Mouse (Mus musculus): ENCODE data around the gene Ifih1. TPM values are rescaled to one million over a fixed set of nuclear protein-coding genes. Genes with fewer than 3 reads are reported as not detected.

Gene Ifih1
- polyA plus RNA-seq, 1 experiment: 4.0 TPM

GRCm38 (mm10) chr2:62618934-62619341, 27.1 kb downstream of the Ifih1 start:
- DNase-seq (ENCODE audit: low read depth in 1 of 2, low spot score in 2 of 2): no peak
- H3K36me3 ChIP-seq (ENCODE audit: control insufficient read depth, insufficient read depth, low read length): no peaks in the 10 kb centered on the region
- H3K27me3 ChIP-seq (ENCODE audit: control insufficient read depth, insufficient read depth, low read length): no peaks in the 10 kb centered on the region
- H3K4me3 ChIP-seq (ENCODE audit: extremely low read depth, insufficient read depth, insufficient read length): no peak overlapping the region
- H3K4me1 ChIP-seq (ENCODE audit: control insufficient read depth, insufficient read depth, insufficient read length): no peaks in the 10 kb centered on the region
- H3K27ac ChIP-seq (ENCODE audit: insufficient read depth, low read length): no peak overlapping the region
- 72% methylated on average over 7 of the region's 7 CpGs for WGBS
- TF ChIP-seq POLR2A (IDR thresholded peaks at IDR 0.05; ENCODE audit: low read depth, low read length): no peak
- no peak for TF ChIP-seq CTCF (IDR thresholded peaks at IDR 0.05; ENCODE audit: extremely low read depth, insufficient read depth, insufficient read length, insufficient replicate concordance)

GRCm38 (mm10) chr2:62613133-62613532, 32.9 kb downstream of the Ifih1 start:
- H3K36me3 ChIP-seq (ENCODE audit: control insufficient read depth, insufficient read depth, low read length): peaks cover 1% of the 10 kb centered on the region; the same call in 1 of the 2 replicates

GRCm38 (mm10) chr2:62606205-62606604, 39.9 kb downstream of the Ifih1 start:
- no peak for DNase-seq (ENCODE audit: low read depth in 1 of 2, low spot score in 2 of 2)
- Histone ChIP-seq H3K27ac (ENCODE audit: insufficient read depth, low read length) (no peak overlapping the region), H3K4me3 (ENCODE audit: extremely low read depth, insufficient read depth, insufficient read length) (no peak overlapping the region), H3K27me3 (ENCODE audit: control insufficient read depth, insufficient read depth, low read length) (no peaks in the 10 kb centered on the region), H3K36me3 (ENCODE audit: control insufficient read depth, insufficient read depth, low read length) (peaks cover 3% of the 10 kb centered on the region; the same call in 1 of the 2 replicates), H3K4me1 (ENCODE audit: control insufficient read depth, insufficient read depth, insufficient read length) (no peaks in the 10 kb centered on the region)
- TF ChIP-seq POLR2A (IDR thresholded peaks at IDR 0.05; ENCODE audit: low read depth, low read length): no peak
- TF ChIP-seq CTCF (IDR thresholded peaks at IDR 0.05; ENCODE audit: extremely low read depth, insufficient read depth, insufficient read length, insufficient replicate concordance): no peak
- 55% methylated on average over 16 of the region's 16 CpGs for WGBS

More at GRCm38 (mm10) chr2:62613133-62613532, 32.9 kb downstream of the Ifih1 start:
- DNase-seq (ENCODE audit: low read depth in 1 of 2, low spot score in 2 of 2): no peak
- Histone ChIP-seq H3K27me3 (ENCODE audit: control insufficient read depth, insufficient read depth, low read length) (no peaks in the 10 kb centered on the region), H3K4me3 (ENCODE audit: extremely low read depth, insufficient read depth, insufficient read length) (no peak overlapping the region), H3K4me1 (ENCODE audit: control insufficient read depth, insufficient read depth, insufficient read length) (no peaks in the 10 kb centered on the region), H3K27ac (ENCODE audit: insufficient read depth, low read length) (no peak overlapping the region)
- TF ChIP-seq CTCF (IDR thresholded peaks at IDR 0.05; ENCODE audit: extremely low read depth, insufficient read depth, insufficient read length, insufficient replicate concordance): no peak
- no peak for TF ChIP-seq POLR2A (IDR thresholded peaks at IDR 0.05; ENCODE audit: low read depth, low read length)
- WGBS: 94% methylated on average over 4 of the region's 4 CpGs

- 93% methylated on average over 5 of the region's 5 CpGs for WGBS
- Histone ChIP-seq H3K36me3 (ENCODE audit: control insufficient read depth, insufficient read depth, low read length) (peaks cover 3% of the 10 kb centered on the region; the same call in 1 of the 2 replicates), H3K4me1 (ENCODE audit: control insufficient read depth, insufficient read depth, insufficient read length) (no peaks in the 10 kb centered on the region), H3K4me3 (ENCODE audit: extremely low read depth, insufficient read depth, insufficient read length) (no peak overlapping the region), H3K27ac (ENCODE audit: insufficient read depth, low read length) (no peak overlapping the region), H3K27me3 (ENCODE audit: control insufficient read depth, insufficient read depth, low read length) (no peaks in the 10 kb centered on the region)
- no peak for DNase-seq (ENCODE audit: low read depth in 1 of 2, low spot score in 2 of 2)
- TF ChIP-seq CTCF (IDR thresholded peaks at IDR 0.05; ENCODE audit: extremely low read depth, insufficient read depth, insufficient read length, insufficient replicate concordance): no peak
- no peak for TF ChIP-seq POLR2A (IDR thresholded peaks at IDR 0.05; ENCODE audit: low read depth, low read length)
Measured at GRCm38 (mm10) chr2:62603530-62603929, 42.5 kb downstream of the Ifih1 start.

- no peak for DNase-seq (ENCODE audit: low read depth in 1 of 2, low spot score in 2 of 2)
- no peaks in the 10 kb centered on the region for H3K4me1 ChIP-seq (ENCODE audit: control insufficient read depth, insufficient read depth, insufficient read length)
- WGBS: 95% methylated on average over 5 of the region's 5 CpGs
- H3K27ac ChIP-seq (ENCODE audit: insufficient read depth, low read length): no peak overlapping the region
- no peak overlapping the region for H3K4me3 ChIP-seq (ENCODE audit: extremely low read depth, insufficient read depth, insufficient read length)
- no peaks in the 10 kb centered on the region for H3K27me3 ChIP-seq (ENCODE audit: control insufficient read depth, insufficient read depth, low read length)
- no peaks in the 10 kb centered on the region; the same call in 1 of the 2 replicates for H3K36me3 ChIP-seq (ENCODE audit: control insufficient read depth, insufficient read depth, low read length)
- no peak for TF ChIP-seq CTCF (IDR thresholded peaks at IDR 0.05; ENCODE audit: extremely low read depth, insufficient read depth, insufficient read length, insufficient replicate concordance)
- TF ChIP-seq POLR2A (IDR thresholded peaks at IDR 0.05; ENCODE audit: low read depth, low read length): no peak
Measured at GRCm38 (mm10) chr2:62596586-62596985, 49.5 kb downstream of the Ifih1 start.

GRCm38 (mm10) chr2:62594491-62594890, 51.6 kb downstream of the Ifih1 start:
- WGBS: 96% methylated on average over 2 of the region's 2 CpGs
- TF ChIP-seq CTCF (IDR thresholded peaks at IDR 0.05; ENCODE audit: extremely low read depth, insufficient read depth, insufficient read length, insufficient replicate concordance) (no peak), POLR2A (IDR thresholded peaks at IDR 0.05; ENCODE audit: low read depth, low read length) (no peak)

GRCm38 (mm10) chr2:62591555-62591954, 54.5 kb downstream of the Ifih1 start:
- Histone ChIP-seq H3K36me3 (ENCODE audit: control insufficient read depth, insufficient read depth, low read length) (no peaks in the 10 kb centered on the region), H3K27ac (ENCODE audit: insufficient read depth, low read length) (no peak overlapping the region), H3K4me1 (ENCODE audit: control insufficient read depth, insufficient read depth, insufficient read length) (no peaks in the 10 kb centered on the region), H3K27me3 (ENCODE audit: control insufficient read depth, insufficient read depth, low read length) (no peaks in the 10 kb centered on the region), H3K4me3 (ENCODE audit: extremely low read depth, insufficient read depth, insufficient read length) (no peak overlapping the region)
- DNase-seq (ENCODE audit: low read depth in 1 of 2, low spot score in 2 of 2): no peak
- 84% methylated on average over 3 of the region's 3 CpGs for WGBS
- TF ChIP-seq POLR2A (IDR thresholded peaks at IDR 0.05; ENCODE audit: low read depth, low read length): no peak
- no peak for TF ChIP-seq CTCF (IDR thresholded peaks at IDR 0.05; ENCODE audit: extremely low read depth, insufficient read depth, insufficient read length, insufficient replicate concordance)

More at GRCm38 (mm10) chr2:62594491-62594890, 51.6 kb downstream of the Ifih1 start:
- Histone ChIP-seq H3K36me3 (ENCODE audit: control insufficient read depth, insufficient read depth, low read length) (no peaks in the 10 kb centered on the region; the same call in 1 of the 2 replicates), H3K4me3 (ENCODE audit: extremely low read depth, insufficient read depth, insufficient read length) (no peak overlapping the region), H3K4me1 (ENCODE audit: control insufficient read depth, insufficient read depth, insufficient read length) (no peaks in the 10 kb centered on the region), H3K27me3 (ENCODE audit: control insufficient read depth, insufficient read depth, low read length) (no peaks in the 10 kb centered on the region), H3K27ac (ENCODE audit: insufficient read depth, low read length) (no peak overlapping the region)
- no peak for DNase-seq (ENCODE audit: low read depth in 1 of 2, low spot score in 2 of 2)
